Mouse (Mus musculus): Measurements from ENCODE around the gene Ndel1. TPM values are rescaled to one million over a fixed set of nuclear protein-coding genes. Genes with fewer than 3 reads are reported as not detected.

The Ndel1 gene
- polyA plus RNA-seq, 1 experiment from 2014 or later = 92.3 TPM

- ATAC-seq (replicated peaks) = no peak
- Histone ChIP-seq H3K4me2 (replicated peaks) (no peak overlapping the region), H3K9me3 (no peaks in the 10 kb centered on the region), H3K27me3 (no peaks in the 10 kb centered on the region), H3K36me3 (peaks cover 96% of the 10 kb centered on the region), H3K4me1 (no peaks in the 10 kb centered on the region), H3K9ac (replicated peaks) (no peak overlapping the region), H3K27ac (replicated peaks) (no peak overlapping the region), H3K4me3 (no peak overlapping the region)
- WGBS = 86% methylated on average over 8 of the region's 8 CpGs
Measured at GRCm38 (mm10) chr11:68785813-68786212, 85.8 kb downstream of the Ndel1 start.

- H3K4me3 ChIP-seq = no peak overlapping the region
- H3K27ac ChIP-seq (replicated peaks) = no peak overlapping the region
Measured at GRCm38 (mm10) chr11:68782336-68782735, 89.3 kb downstream of the Ndel1 start.

GRCm38 (mm10) chr11:68780466-68781114, 91.1 kb downstream of the Ndel1 start:
- Histone ChIP-seq H3K9me3 (no peaks in the 10 kb centered on the region), H3K4me2 (replicated peaks) (no peak overlapping the region), H3K36me3 (peaks cover 70% of the 10 kb centered on the region), H3K27me3 (no peaks in the 10 kb centered on the region), H3K9ac (replicated peaks) (no peak overlapping the region), H3K27ac (replicated peaks) (no peak overlapping the region), H3K4me3 (no peak overlapping the region), H3K4me1 (0 out of 2 replicates have a peak, but pooled peaks cover 12% of the 10 kb centered on the region)
- 91% methylated on average over 14 of the region's 14 CpGs for WGBS
- no peak for ATAC-seq (replicated peaks)

More at GRCm38 (mm10) chr11:68782336-68782735, 89.3 kb downstream of the Ndel1 start:
- Histone ChIP-seq H3K9me3 (no peaks in the 10 kb centered on the region), H3K4me2 (replicated peaks) (no peak overlapping the region), H3K36me3 (peaks cover 77% of the 10 kb centered on the region), H3K4me1 (0 out of 2 replicates have a peak, but pooled peaks cover 12% of the 10 kb centered on the region), H3K27me3 (no peaks in the 10 kb centered on the region), H3K9ac (replicated peaks) (no peak overlapping the region)
- ATAC-seq (replicated peaks) = no peak
- 93% methylated on average over 9 of the region's 9 CpGs for WGBS

GRCm38 (mm10) chr11:68779735-68780465, 91.8 kb downstream of the Ndel1 start:
- Histone ChIP-seq H3K9me3 (no peaks in the 10 kb centered on the region), H3K27ac (replicated peaks) (no peak overlapping the region), H3K4me2 (replicated peaks) (no peak overlapping the region), H3K4me1 (0 out of 2 replicates have a peak, but pooled peaks cover 12% of the 10 kb centered on the region), H3K9ac (replicated peaks) (no peak overlapping the region), H3K4me3 (no peak overlapping the region), H3K27me3 (no peaks in the 10 kb centered on the region), H3K36me3 (peaks cover 68% of the 10 kb centered on the region)
- no peak for ATAC-seq (replicated peaks)
- 88% methylated on average over 10 of the region's 10 CpGs for whole genome bisulfite sequencing

- ATAC-seq (replicated peaks) = no peak
- Histone ChIP-seq H3K36me3 (peaks cover 65% of the 10 kb centered on the region), H3K27ac (replicated peaks) (0 out of 2 replicates have a peak overlapping the region, but pooled peaks have one; percentile 6), H3K27me3 (no peaks in the 10 kb centered on the region), H3K4me2 (replicated peaks) (no peak overlapping the region), H3K9ac (replicated peaks) (no peak overlapping the region), H3K9me3 (no peaks in the 10 kb centered on the region), H3K4me3 (no peak overlapping the region), H3K4me1 (0 out of 2 replicates have a peak, but pooled peaks cover 12% of the 10 kb centered on the region)
Measured at GRCm38 (mm10) chr11:68778855-68779254, 92.8 kb downstream of the Ndel1 start.

- WGBS = 90% methylated on average over 11 of the region's 11 CpGs
- no peaks in the 10 kb centered on the region for H3K27me3 ChIP-seq
- no peak for ATAC-seq (replicated peaks)
- H3K4me3 ChIP-seq = no peak overlapping the region
- H3K4me2 ChIP-seq (replicated peaks) = no peak overlapping the region
- no peak overlapping the region for H3K27ac ChIP-seq (replicated peaks)
- no peaks in the 10 kb centered on the region for H3K9me3 ChIP-seq
- H3K9ac ChIP-seq (replicated peaks) = no peak overlapping the region
- 0 out of 2 replicates have a peak, but pooled peaks cover 12% of the 10 kb centered on the region for H3K4me1 ChIP-seq
- peaks cover 65% of the 10 kb centered on the region for H3K36me3 ChIP-seq
Measured at GRCm38 (mm10) chr11:68777933-68778332, 93.7 kb downstream of the Ndel1 start.

GRCm38 (mm10) chr11:68776147-68776655, 95.5 kb downstream of the Ndel1 start:
- ATAC-seq (replicated peaks) = no peak
- Histone ChIP-seq H3K27me3 (no peaks in the 10 kb centered on the region), H3K27ac (replicated peaks) (no peak overlapping the region), H3K4me2 (replicated peaks) (no peak overlapping the region), H3K4me1 (0 out of 2 replicates have a peak, but pooled peaks cover 12% of the 10 kb centered on the region), H3K9ac (replicated peaks) (no peak overlapping the region), H3K9me3 (no peaks in the 10 kb centered on the region), H3K36me3 (peaks cover 65% of the 10 kb centered on the region), H3K4me3 (no peak overlapping the region)
- WGBS = 89% methylated on average over 7 of the region's 7 CpGs

Other genes with a start within 250 kb of the Ndel1 start
- 115 and 118 TPM in 2 replicates for gene Myh10, start 180.3 kb downstream of the Ndel1 start, polyA plus RNA-seq (2015; fragmentation: Nextera tagmentation; extraction: Ambion mirVana)
- 0.06 TPM in 1 of 2 replicates, not detected in the other for gene Rnf222, start 16.7 kb upstream of the Ndel1 start, polyA plus RNA-seq (2015; fragmentation: Nextera tagmentation; extraction: Ambion mirVana)
- 638 and 670 TPM in 2 replicates for gene Rpl26, start 29.7 kb upstream of the Ndel1 start, polyA plus RNA-seq (2015; fragmentation: Nextera tagmentation; extraction: Ambion mirVana)
- 0.31 and 0.32 TPM in 2 replicates for gene Odf4, start 55.2 kb upstream of the Ndel1 start, polyA plus RNA-seq (2015; fragmentation: Nextera tagmentation; extraction: Ambion mirVana)
- gene Arhgef15, start 85.6 kb upstream of the Ndel1 start, polyA plus RNA-seq (2015; fragmentation: Nextera tagmentation; extraction: Ambion mirVana) = 7.0 and 8.2 TPM in 2 replicates
- 1.5 and 1.7 TPM in 2 replicates for gene Slc25a35, start 96.3 kb upstream of the Ndel1 start, polyA plus RNA-seq (2015; fragmentation: Nextera tagmentation; extraction: Ambion mirVana)
- gene Rangrf, start 103.3 kb upstream of the Ndel1 start, polyA plus RNA-seq (2015; fragmentation: Nextera tagmentation; extraction: Ambion mirVana) = 37.0 and 39.3 TPM in 2 replicates
- gene Pfas, start 136.6 kb upstream of the Ndel1 start, polyA plus RNA-seq (2015; fragmentation: Nextera tagmentation; extraction: Ambion mirVana) = 22.5 and 26.3 TPM in 2 replicates
- gene Ctc1, start 144.1 kb upstream of the Ndel1 start, polyA plus RNA-seq (2015; fragmentation: Nextera tagmentation; extraction: Ambion mirVana) = 65.9 and 67.8 TPM in 2 replicates
- gene Aurkb, start 173.8 kb upstream of the Ndel1 start, polyA plus RNA-seq (2015; fragmentation: Nextera tagmentation; extraction: Ambion mirVana) = 68.3 and 81.8 TPM in 2 replicates
- gene Borcs6, start 187.9 kb upstream of the Ndel1 start, polyA plus RNA-seq (2015; fragmentation: Nextera tagmentation; extraction: Ambion mirVana) = 12.8 and 15.4 TPM in 2 replicates
- gene Tmem107, start 198.9 kb upstream of the Ndel1 start, polyA plus RNA-seq (2015; fragmentation: Nextera tagmentation; extraction: Ambion mirVana) = 47.6 and 50.5 TPM in 2 replicates
- 179 and 188 TPM in 2 replicates for gene Vamp2, start 216.6 kb upstream of the Ndel1 start, polyA plus RNA-seq (2015; fragmentation: Nextera tagmentation; extraction: Ambion mirVana)
- gene Per1, start 223.4 kb upstream of the Ndel1 start, polyA plus RNA-seq (2015; fragmentation: Nextera tagmentation; extraction: Ambion mirVana) = 7.6 and 8.2 TPM in 2 replicates
- 0.42 and 0.46 TPM in 2 replicates for gene Hes7, start 248.5 kb upstream of the Ndel1 start, polyA plus RNA-seq (2015; fragmentation: Nextera tagmentation; extraction: Ambion mirVana)

Data from forebrain, embryonic 15.5 days (tissue).